Mouse (Mus musculus) urinary bladder, postnatal 10 days (tissue): ENCODE measurements around the gene Csf2ra.
A peak's percentile ranks its signal among the peaks of the same experiment; 100 is the strongest.
"Not testable (repeated sequence)": the region's sequence is repeated elsewhere in the genome, so short reads cannot be mapped to it uniquely, and the experiment has no call there.

ENCODE experiments used
- DNase-seq: peaks from one replicate; pipeline ENCODE4 v3.0.0; 2022; ENCODE audit warnings: low spot score

The Csf2ra gene

GRCm38 (mm10) chr19:61224678-61225525, 3.3 kb downstream of the Csf2ra start:
- no peak for DNase-seq

GRCm38 (mm10) chr19:61223706-61224328, 4.4 kb downstream of the Csf2ra start:
- DNase-seq: no peak

GRCm38 (mm10) chr19:61207506-61207905, 20.7 kb downstream of the Csf2ra start:
- DNase-seq: not testable (repeated sequence)

- no peak for DNase-seq
These were observed 28.4 kb downstream of the Csf2ra start for GRCm38 (mm10) chr19:61199836-61200235.

GRCm38 (mm10) chr19:61199316-61199715, 28.9 kb downstream of the Csf2ra start:
- DNase-seq: peak; percentile 34

GRCm38 (mm10) chr19:61183590-61183989, 44.6 kb downstream of the Csf2ra start, which contains the start of gene Gm6020:
TSS of gene Gm6020 (plus strand) at chr19:61183890.
- DNase-seq: not testable (repeated sequence)

GRCm38 (mm10) chr19:61175756-61176324, 52.4 kb downstream of the Csf2ra start, which contains the start of gene Gm7102:
TSS of gene Gm7102 (minus strand) at chr19:61176309.
- no peak for DNase-seq
